Mouse (Mus musculus): ENCODE measurements around the gene Fbxw8. TPM values are rescaled to one million over a fixed set of nuclear protein-coding genes. Genes with fewer than 3 reads are reported as not detected.

The Fbxw8 gene
- polyA plus RNA-seq, 1 experiment from 2014 or later: 21.4 TPM

- peak within 1 kb of the TSS; percentile 99 for H3K4me2 ChIP-seq (replicated peaks; ENCODE audit: low read depth, low read length)
- H3K4me1 ChIP-seq (replicated peaks; ENCODE audit: control insufficient read depth, insufficient read depth, low read length): peaks cover 14% of the 10 kb centered on the region
- H3K27ac ChIP-seq (ENCODE audit: low read depth, low read length): no peak within 1 kb of the TSS
- H3K36me3 ChIP-seq (ENCODE audit: control insufficient read depth, insufficient read depth, low read length): no peaks in the 10 kb centered on the region
- ATAC-seq (ENCODE audit: low FRiP score): no peak
- peak within 1 kb of the TSS; percentile 63 for H3K4me3 ChIP-seq (ENCODE audit: low read depth, low read length)
- H3K9me3 ChIP-seq (ENCODE audit: control insufficient read depth, low read length): no peaks in the 10 kb centered on the region
- H3K27me3 ChIP-seq (ENCODE audit: control insufficient read depth, insufficient read depth, low read length): peaks cover 48% of the 10 kb centered on the region
- peak; percentile 47 for DNase-seq (ENCODE audit: low spot score)
- under 1% methylated on average over 37 of the region's 63 CpGs for WGBS
- peak within 1 kb of the TSS; percentile 31; the same call in 1 of the 2 replicates for H3K9ac ChIP-seq (ENCODE audit: low read depth, low read length)
Observed at GRCm38 (mm10) chr5:118027698-118028190, 127.5 kb downstream of the Fbxw8 start, which contains the start of gene Tesc. Gene Tesc (plus strand): TSS chr5:118027743.

- no peaks in the 10 kb centered on the region for H3K36me3 ChIP-seq (ENCODE audit: control insufficient read depth, insufficient read depth, low read length)
- peak overlapping the region; percentile 99 for H3K4me2 ChIP-seq (replicated peaks; ENCODE audit: low read depth, low read length)
- ATAC-seq (ENCODE audit: low FRiP score) (no peak), DNase-seq (ENCODE audit: low spot score) (peak; percentile 48)
- peaks cover 14% of the 10 kb centered on the region for H3K4me1 ChIP-seq (replicated peaks; ENCODE audit: control insufficient read depth, insufficient read depth, low read length)
- H3K27ac ChIP-seq (ENCODE audit: low read depth, low read length): no peak overlapping the region
- WGBS: under 1% methylated on average over 38 of the region's 39 CpGs
- no peak overlapping the region for H3K9ac ChIP-seq (ENCODE audit: low read depth, low read length)
- H3K4me3 ChIP-seq (ENCODE audit: low read depth, low read length): peak overlapping the region; percentile 63
- H3K27me3 ChIP-seq (ENCODE audit: control insufficient read depth, insufficient read depth, low read length): peaks cover 48% of the 10 kb centered on the region
- no peaks in the 10 kb centered on the region for H3K9me3 ChIP-seq (ENCODE audit: control insufficient read depth, low read length)
Observed at GRCm38 (mm10) chr5:118027101-118027697, 128.1 kb downstream of the Fbxw8 start.

GRCm38 (mm10) chr5:118026343-118026742 is 128.9 kb downstream of the Fbxw8 start:
- H3K4me1 ChIP-seq (replicated peaks; ENCODE audit: control insufficient read depth, insufficient read depth, low read length): peaks cover 14% of the 10 kb centered on the region
- no peak overlapping the region for H3K27ac ChIP-seq (ENCODE audit: low read depth, low read length)
- ATAC-seq (ENCODE audit: low FRiP score): no peak
- peaks cover 48% of the 10 kb centered on the region for H3K27me3 ChIP-seq (ENCODE audit: control insufficient read depth, insufficient read depth, low read length)
- WGBS: under 1% methylated on average over 13 of the region's 13 CpGs
- no peaks in the 10 kb centered on the region for H3K9me3 ChIP-seq (ENCODE audit: control insufficient read depth, low read length)
- no peak overlapping the region for H3K4me2 ChIP-seq (replicated peaks; ENCODE audit: low read depth, low read length)
- no peak overlapping the region for H3K4me3 ChIP-seq (ENCODE audit: low read depth, low read length)
- H3K9ac ChIP-seq (ENCODE audit: low read depth, low read length): no peak overlapping the region
- DNase-seq (ENCODE audit: low spot score): peak; percentile 37
- H3K36me3 ChIP-seq (ENCODE audit: control insufficient read depth, insufficient read depth, low read length): no peaks in the 10 kb centered on the region

GRCm38 (mm10) chr5:118025880-118026279 is 129.4 kb downstream of the Fbxw8 start:
- no peak for ATAC-seq (ENCODE audit: low FRiP score)
- 1% methylated on average over 12 of the region's 12 CpGs for WGBS
- no peaks in the 10 kb centered on the region for H3K36me3 ChIP-seq (ENCODE audit: control insufficient read depth, insufficient read depth, low read length)
- H3K4me1 ChIP-seq (replicated peaks; ENCODE audit: control insufficient read depth, insufficient read depth, low read length): peaks cover 14% of the 10 kb centered on the region
- H3K9me3 ChIP-seq (ENCODE audit: control insufficient read depth, low read length): no peaks in the 10 kb centered on the region
- H3K4me3 ChIP-seq (ENCODE audit: low read depth, low read length): no peak overlapping the region
- H3K27me3 ChIP-seq (ENCODE audit: control insufficient read depth, insufficient read depth, low read length): peaks cover 48% of the 10 kb centered on the region
- H3K27ac ChIP-seq (ENCODE audit: low read depth, low read length): no peak overlapping the region
- H3K9ac ChIP-seq (ENCODE audit: low read depth, low read length): no peak overlapping the region; the same call in 1 of the 2 replicates
- no peak for DNase-seq (ENCODE audit: low spot score)
- no peak overlapping the region for H3K4me2 ChIP-seq (replicated peaks; ENCODE audit: low read depth, low read length)

- Histone ChIP-seq H3K36me3 (ENCODE audit: control insufficient read depth, insufficient read depth, low read length) (no peaks in the 10 kb centered on the region), H3K4me2 (replicated peaks; ENCODE audit: low read depth, low read length) (no peak overlapping the region), H3K27me3 (ENCODE audit: control insufficient read depth, insufficient read depth, low read length) (peaks cover 26% of the 10 kb centered on the region), H3K4me3 (ENCODE audit: low read depth, low read length) (no peak overlapping the region), H3K4me1 (replicated peaks; ENCODE audit: control insufficient read depth, insufficient read depth, low read length) (peaks cover 8% of the 10 kb centered on the region), H3K9ac (ENCODE audit: low read depth, low read length) (no peak overlapping the region), H3K27ac (ENCODE audit: low read depth, low read length) (no peak overlapping the region), H3K9me3 (ENCODE audit: control insufficient read depth, low read length) (no peaks in the 10 kb centered on the region)
- WGBS: 76% methylated on average over 3 of the region's 3 CpGs
- DNase-seq (ENCODE audit: low spot score) (no peak), ATAC-seq (ENCODE audit: low FRiP score) (no peak)
Observed at GRCm38 (mm10) chr5:118023053-118023452, 132.2 kb downstream of the Fbxw8 start.

- WGBS: 64% methylated on average over 11 of the region's 11 CpGs
- ATAC-seq (ENCODE audit: low FRiP score) (no peak), DNase-seq (ENCODE audit: low spot score) (no peak)
- no peak overlapping the region for H3K9ac ChIP-seq (ENCODE audit: low read depth, low read length)
- H3K4me3 ChIP-seq (ENCODE audit: low read depth, low read length): no peak overlapping the region
- H3K4me2 ChIP-seq (replicated peaks; ENCODE audit: low read depth, low read length): no peak overlapping the region
- H3K27me3 ChIP-seq (ENCODE audit: control insufficient read depth, insufficient read depth, low read length): no peaks in the 10 kb centered on the region
- H3K4me1 ChIP-seq (replicated peaks; ENCODE audit: control insufficient read depth, insufficient read depth, low read length): 0 out of 2 replicates have a peak, but pooled peaks cover 2% of the 10 kb centered on the region
- no peaks in the 10 kb centered on the region for H3K9me3 ChIP-seq (ENCODE audit: control insufficient read depth, low read length)
- H3K27ac ChIP-seq (ENCODE audit: low read depth, low read length): no peak overlapping the region
- H3K36me3 ChIP-seq (ENCODE audit: control insufficient read depth, insufficient read depth, low read length): no peaks in the 10 kb centered on the region
Observed at GRCm38 (mm10) chr5:118019905-118020304, 135.4 kb downstream of the Fbxw8 start.

GRCm38 (mm10) chr5:118017527-118017926 is 137.7 kb downstream of the Fbxw8 start:
- Histone ChIP-seq H3K27me3 (ENCODE audit: control insufficient read depth, insufficient read depth, low read length) (no peaks in the 10 kb centered on the region), H3K4me2 (replicated peaks; ENCODE audit: low read depth, low read length) (no peak overlapping the region), H3K9me3 (ENCODE audit: control insufficient read depth, low read length) (no peaks in the 10 kb centered on the region), H3K4me3 (ENCODE audit: low read depth, low read length) (no peak overlapping the region), H3K9ac (ENCODE audit: low read depth, low read length) (no peak overlapping the region), H3K36me3 (ENCODE audit: control insufficient read depth, insufficient read depth, low read length) (no peaks in the 10 kb centered on the region), H3K27ac (ENCODE audit: low read depth, low read length) (no peak overlapping the region), H3K4me1 (replicated peaks; ENCODE audit: control insufficient read depth, insufficient read depth, low read length) (0 out of 2 replicates have a peak, but pooled peaks cover 2% of the 10 kb centered on the region)
- DNase-seq (ENCODE audit: low spot score): no peak
- 77% methylated on average over 5 of the region's 5 CpGs for WGBS
- ATAC-seq (ENCODE audit: low FRiP score): no peak

- no peak for DNase-seq (ENCODE audit: low spot score)
- Histone ChIP-seq H3K9me3 (ENCODE audit: control insufficient read depth, low read length) (no peaks in the 10 kb centered on the region), H3K9ac (ENCODE audit: low read depth, low read length) (no peak overlapping the region), H3K4me1 (replicated peaks; ENCODE audit: control insufficient read depth, insufficient read depth, low read length) (0 out of 2 replicates have a peak, but pooled peaks cover 2% of the 10 kb centered on the region), H3K27me3 (ENCODE audit: control insufficient read depth, insufficient read depth, low read length) (no peaks in the 10 kb centered on the region), H3K27ac (ENCODE audit: low read depth, low read length) (no peak overlapping the region), H3K4me3 (ENCODE audit: low read depth, low read length) (no peak overlapping the region), H3K36me3 (ENCODE audit: control insufficient read depth, insufficient read depth, low read length) (no peaks in the 10 kb centered on the region), H3K4me2 (replicated peaks; ENCODE audit: low read depth, low read length) (no peak overlapping the region)
- WGBS: 85% methylated on average over 2 of the region's 2 CpGs
- no peak for ATAC-seq (ENCODE audit: low FRiP score)
Observed at GRCm38 (mm10) chr5:118015669-118016068, 139.6 kb downstream of the Fbxw8 start.

- ATAC-seq (ENCODE audit: low FRiP score): no peak
- DNase-seq (ENCODE audit: low spot score): no peak
- Histone ChIP-seq H3K27ac (ENCODE audit: low read depth, low read length) (no peak overlapping the region), H3K4me1 (replicated peaks; ENCODE audit: control insufficient read depth, insufficient read depth, low read length) (0 out of 2 replicates have a peak, but pooled peaks cover 2% of the 10 kb centered on the region), H3K4me2 (replicated peaks; ENCODE audit: low read depth, low read length) (no peak overlapping the region), H3K9me3 (ENCODE audit: control insufficient read depth, low read length) (no peaks in the 10 kb centered on the region), H3K9ac (ENCODE audit: low read depth, low read length) (no peak overlapping the region), H3K4me3 (ENCODE audit: low read depth, low read length) (no peak overlapping the region), H3K36me3 (ENCODE audit: control insufficient read depth, insufficient read depth, low read length) (no peaks in the 10 kb centered on the region), H3K27me3 (ENCODE audit: control insufficient read depth, insufficient read depth, low read length) (no peaks in the 10 kb centered on the region)
- 22% methylated on average over 12 of the region's 12 CpGs for WGBS
Observed at GRCm38 (mm10) chr5:118015028-118015427, 140.2 kb downstream of the Fbxw8 start.
